Mouse (Mus musculus) brown adipose tissue, adult 24 weeks (tissue): ENCODE measurements around the gene Ttbk1. TPM values are rescaled to one million over a fixed set of nuclear protein-coding genes. Genes with fewer than 3 reads are reported as not detected.

Experiments used
- H3K27ac ChIP-seq: fragments of 200-500 bp; replicated peaks from 2 replicates; pipeline ENCODE4 v1.5.1; 2012; ENCODE audit warnings: low read depth, mild to moderate bottlenecking, low read length
- H3K4me1 ChIP-seq: fragments of 200-500 bp; 2 replicates; pipeline ENCODE4 v1.6.1; 2012; ENCODE audit warnings: low read length, mixed read lengths; ENCODE audit not compliant: control insufficient read depth, insufficient read depth, insufficient read length
- H3K4me3 ChIP-seq: fragments of 200-500 bp; 2 replicates; pipeline ENCODE4 v1.5.1; 2012; ENCODE audit warnings: low read depth, mild to moderate bottlenecking, low read length, moderate library complexity; ENCODE audit not compliant: insufficient read depth
- polyA plus RNA-seq: library from polyadenylated mRNA; stranded (reverse); fragments of >200 nt; gene quantifications from 2 replicates; pipeline ENCODE4 v1.2.4, GENCODE M21; 2012; ENCODE audit not compliant: missing spikeins, insufficient read depth, insufficient read length

The Ttbk1 gene
- polyA plus RNA-seq, 1 experiment: not detected

DNA sequence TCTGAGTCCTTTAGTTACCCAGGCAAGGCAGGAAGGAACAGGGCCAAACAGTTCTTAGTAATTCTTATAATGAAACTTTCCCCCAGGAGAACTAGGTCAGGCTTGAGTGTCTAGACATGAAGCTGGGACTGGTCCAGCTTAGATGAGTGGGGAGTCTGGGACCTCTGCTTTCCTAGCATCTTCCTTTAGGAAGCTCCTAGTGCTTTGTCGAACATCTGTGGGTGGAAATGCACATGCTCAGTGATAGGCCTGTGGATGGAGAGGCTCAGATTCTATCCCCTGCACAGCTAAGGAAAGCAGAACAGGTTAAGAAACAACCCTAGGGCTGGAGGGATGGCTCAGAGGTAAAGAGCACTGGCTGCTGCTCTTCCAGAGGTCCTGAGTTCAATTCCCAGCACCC is 92.8 kb downstream of the Ttbk1 start:
- Histone ChIP-seq H3K4me1 (no peaks in the 10 kb centered on the region), H3K4me3 (no peak overlapping the region), H3K27ac (no peak overlapping the region)

GRCm38 (mm10) chr17:46393012-46393411 is 94.5 kb downstream of the Ttbk1 start:
- no peak overlapping the region for H3K27ac ChIP-seq
- H3K4me3 ChIP-seq: no peak overlapping the region
- no peaks in the 10 kb centered on the region for H3K4me1 ChIP-seq

Other genes starting within 250 kb of the Ttbk1 start
- 19.9 and 29.9 TPM in 2 replicates for gene Polr1c, start 239.6 kb downstream of the Ttbk1 start, polyA plus RNA-seq
- 63.4 and 66.1 TPM in 2 replicates for gene Yipf3, start 239.6 kb downstream of the Ttbk1 start, polyA plus RNA-seq
- gene Lrrc73, start 234.1 kb downstream of the Ttbk1 start, polyA plus RNA-seq: not detected in 2 replicates
- 8.6 and 13.5 TPM in 2 replicates for gene Tjap1, start 204.6 kb downstream of the Ttbk1 start, polyA plus RNA-seq
- not detected in 2 replicates for gene Dlk2, start 190.3 kb downstream of the Ttbk1 start, polyA plus RNA-seq
- 2.7 and 3.5 TPM in 2 replicates for gene Abcc10, start 159.3 kb downstream of the Ttbk1 start, polyA plus RNA-seq
- 8.0 and 12.4 TPM in 2 replicates for gene Zfp318, start 103.9 kb downstream of the Ttbk1 start, polyA plus RNA-seq
- gene Crip3, start 58.7 kb downstream of the Ttbk1 start, polyA plus RNA-seq: not detected in 2 replicates
- not detected in 2 replicates for gene Slc22a7, start 49.2 kb downstream of the Ttbk1 start, polyA plus RNA-seq
- 0.87 TPM in 1 of 2 replicates, not detected in the other for gene Dnph1, start 9.0 kb upstream of the Ttbk1 start, polyA plus RNA-seq
- gene Cul9, start 58.7 kb upstream of the Ttbk1 start, polyA plus RNA-seq: 11.6 and 14.5 TPM in 2 replicates
- 17.6 and 19.1 TPM in 2 replicates for gene Srf, start 68.5 kb upstream of the Ttbk1 start, polyA plus RNA-seq
- 0.42 TPM in 1 of 2 replicates, not detected in the other for gene Ptk7, start 141.8 kb upstream of the Ttbk1 start, polyA plus RNA-seq
- 15.7 and 15.9 TPM in 2 replicates for gene Klc4, start 158.3 kb upstream of the Ttbk1 start, polyA plus RNA-seq
- 118 and 151 TPM in 2 replicates for gene Mrpl2, start 158.6 kb upstream of the Ttbk1 start, polyA plus RNA-seq
- 8.9 and 13.8 TPM in 2 replicates for gene Cul7, start 162.7 kb upstream of the Ttbk1 start, polyA plus RNA-seq
- gene Rrp36, start 186.7 kb upstream of the Ttbk1 start, polyA plus RNA-seq: 19.7 and 20.6 TPM in 2 replicates
- gene Mea1, start 191.1 kb upstream of the Ttbk1 start, polyA plus RNA-seq: 121 and 148 TPM in 2 replicates
- gene Klhdc3, start 193.2 kb upstream of the Ttbk1 start, polyA plus RNA-seq: 24.2 and 24.8 TPM in 2 replicates
- 33.3 and 37.8 TPM in 2 replicates for gene Ppp2r5d, start 217.4 kb upstream of the Ttbk1 start, polyA plus RNA-seq
- 42.3 and 56.0 TPM in 2 replicates for gene Pex6, start 223.8 kb upstream of the Ttbk1 start, polyA plus RNA-seq
- gene Gnmt, start 241.5 kb upstream of the Ttbk1 start, polyA plus RNA-seq: 4.0 TPM in 1 of 2 replicates, not detected in the other